Mouse (Mus musculus): ENCODE results near the gene Cntnap2. TPM values are rescaled to one million over a fixed set of nuclear protein-coding genes. Genes with fewer than 3 reads are reported as not detected.
A peak's percentile ranks its signal among the peaks of the same experiment; 100 is the strongest.
"Not testable (repeated sequence)": the region's sequence is repeated elsewhere in the genome, so short reads cannot be mapped to it uniquely, and the experiment has no call there.

Gene Cntnap2
- total RNA-seq, 2 experiments from 2014 or later, result 0.76 to 2.0 TPM

- DNase-seq, result peak in 1 of 2 experiments; percentile 39
Observed at GRCm38 (mm10) chr6:47243863-47244606, 2184.9 kb downstream of the Cntnap2 start.

GRCm38 (mm10) chr6:47244642-47245041, 2185.5 kb downstream of the Cntnap2 start:
- DNase-seq, result no peak

DNA sequence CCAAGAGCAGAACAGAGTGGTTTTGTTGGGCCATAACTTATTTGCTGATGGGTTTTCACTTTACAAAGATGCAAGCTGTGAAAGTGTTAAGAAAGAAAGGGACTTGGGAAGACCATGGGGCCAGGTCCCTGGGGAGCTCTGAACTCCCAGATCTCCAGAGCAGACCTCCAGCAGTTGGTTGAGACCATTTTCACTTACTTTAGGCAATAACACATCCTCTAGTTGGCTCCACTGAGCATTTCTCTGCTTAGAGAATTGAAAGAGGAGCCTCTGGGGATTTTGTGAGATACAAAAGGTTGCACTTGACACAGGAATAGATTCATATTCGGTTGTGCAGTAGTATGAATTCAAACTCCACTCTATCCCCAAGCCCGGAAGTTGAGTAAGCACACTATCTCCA, 2196.1 kb downstream of the Cntnap2 start:
- DNase-seq, result no peak

DNA sequence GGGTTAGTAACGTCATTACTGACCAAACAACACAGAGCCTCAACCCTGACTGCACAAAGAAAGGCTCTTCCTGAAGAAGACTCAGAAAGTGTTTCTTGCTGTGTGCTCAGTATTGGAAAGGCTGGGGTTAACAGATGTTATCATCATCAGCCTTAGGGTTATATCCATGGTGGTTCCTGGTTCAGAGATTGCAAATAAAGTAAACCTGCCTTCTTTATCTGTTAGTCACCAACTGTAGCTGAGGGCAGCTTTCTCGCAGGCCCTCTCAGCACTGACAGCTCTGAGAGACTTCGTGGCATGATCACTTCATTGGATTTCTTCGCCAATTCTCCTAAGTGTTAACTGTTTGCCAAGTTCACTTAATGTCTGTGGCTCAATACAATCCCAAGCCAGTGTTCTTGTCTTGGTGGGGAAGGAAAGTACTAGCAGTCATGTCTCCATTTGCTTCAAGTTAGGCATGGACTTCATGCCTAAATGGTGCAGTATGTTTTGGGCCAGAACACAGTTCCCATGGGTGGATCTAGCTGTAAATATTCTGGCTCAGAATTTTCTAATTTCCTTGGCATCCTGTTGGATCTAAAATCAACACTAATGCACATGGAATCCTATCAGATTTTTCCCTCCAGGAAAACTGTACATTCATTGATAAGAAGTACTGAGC, 2197.2 kb downstream of the Cntnap2 start:
- DNase-seq, result no peak

DNA sequence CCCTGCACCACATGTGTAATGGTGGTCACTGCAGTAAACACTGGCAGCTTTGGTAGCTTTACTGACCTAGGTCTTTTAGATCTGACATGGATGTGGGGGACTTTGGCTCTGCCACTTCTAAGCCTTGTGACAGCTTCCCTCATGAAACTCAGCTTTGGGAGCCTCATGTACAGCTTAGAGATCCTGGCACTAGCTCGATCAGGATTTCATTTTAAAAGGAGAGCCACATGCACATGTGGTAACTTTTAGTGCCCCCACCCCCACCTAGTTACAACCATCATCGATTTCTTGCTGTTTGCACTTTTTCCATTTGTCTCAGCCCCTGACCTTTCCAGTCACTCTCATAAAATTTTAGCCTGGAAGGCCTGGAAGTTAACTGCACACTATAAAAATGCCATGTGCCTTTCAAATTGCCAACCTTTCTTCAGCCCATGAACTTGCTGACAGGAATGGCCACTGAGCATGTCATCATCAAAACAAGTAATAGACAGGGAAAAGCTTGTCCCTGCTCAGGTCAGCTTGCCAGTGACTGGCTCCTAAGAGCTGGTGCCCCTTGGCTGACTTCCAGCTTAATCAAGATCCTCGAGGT, 2197.9 kb downstream of the Cntnap2 start:
- no peak for DNase-seq

GRCm38 (mm10) chr6:47259626-47260114, 2200.5 kb downstream of the Cntnap2 start:
- no peak for DNase-seq

- DNase-seq, result no peak
Observed at GRCm38 (mm10) chr6:47267236-47267635, 2208.1 kb downstream of the Cntnap2 start.

GRCm38 (mm10) chr6:47269455-47269854, 2210.3 kb downstream of the Cntnap2 start:
- no peak for DNase-seq

DNA sequence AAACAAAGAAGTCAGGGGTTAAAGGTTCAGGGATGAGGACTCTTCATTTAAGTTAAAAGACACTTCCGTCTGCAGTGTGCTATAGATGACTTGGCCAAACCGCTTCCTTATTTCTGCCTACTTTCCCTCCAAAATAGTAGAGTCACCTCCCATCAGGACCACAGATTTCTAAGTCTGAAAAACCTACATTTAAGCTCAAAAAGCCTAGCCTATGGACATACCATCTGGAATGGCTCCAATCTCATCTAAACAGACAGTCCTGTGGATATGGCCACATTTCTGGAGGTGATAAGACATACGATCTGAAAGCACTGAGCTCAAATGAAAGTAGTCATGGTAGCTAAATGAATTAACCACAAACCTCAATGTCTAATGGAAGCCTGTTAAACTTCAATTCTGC, 2212.4 kb downstream of the Cntnap2 start:
- no peak for DNase-seq

DNA sequence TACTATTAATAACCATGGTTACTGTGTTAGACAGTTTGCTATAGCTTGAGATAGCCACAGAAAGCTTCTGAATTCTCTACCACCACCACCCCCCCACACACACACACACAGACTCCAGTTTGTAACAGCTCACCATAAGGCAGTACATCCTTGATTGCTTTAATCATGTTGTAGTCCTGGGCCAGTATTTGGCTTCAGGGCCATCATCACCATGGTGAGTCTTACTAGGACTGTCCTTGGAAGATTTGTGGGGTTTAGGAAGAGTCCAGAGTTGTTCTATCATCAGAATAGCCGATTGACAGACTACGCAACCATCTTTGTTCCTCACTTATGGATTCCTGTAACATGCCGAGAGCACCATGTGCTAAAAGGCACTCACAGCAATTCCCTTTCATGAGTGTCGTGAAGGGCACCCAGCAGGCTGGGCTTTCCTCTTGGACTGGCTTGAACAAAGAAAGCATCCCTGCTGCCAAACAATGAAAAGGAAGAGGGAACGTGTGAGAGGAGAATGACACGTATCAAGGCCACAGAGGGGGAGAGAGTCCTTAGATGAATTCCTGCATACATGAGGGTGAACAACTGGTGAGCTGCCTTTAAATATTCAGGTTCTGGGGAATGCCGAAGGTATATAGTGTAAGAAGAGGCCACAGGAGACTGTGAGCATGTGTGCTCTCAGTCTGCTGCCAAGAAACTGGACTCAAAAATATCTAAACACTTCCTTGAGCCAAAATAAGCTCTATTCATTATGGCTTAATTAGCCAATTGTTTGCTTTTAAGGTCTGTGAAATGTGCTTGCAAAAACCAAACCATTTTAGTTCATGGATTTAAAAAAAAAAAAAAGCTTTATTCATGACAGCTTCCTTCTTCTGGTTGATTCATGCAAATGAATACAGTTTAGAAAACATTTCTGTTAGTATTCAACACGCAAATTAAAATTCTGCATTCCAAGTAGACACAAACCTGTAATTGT, 2213.7 kb downstream of the Cntnap2 start:
- no peak for DNase-seq

DNA sequence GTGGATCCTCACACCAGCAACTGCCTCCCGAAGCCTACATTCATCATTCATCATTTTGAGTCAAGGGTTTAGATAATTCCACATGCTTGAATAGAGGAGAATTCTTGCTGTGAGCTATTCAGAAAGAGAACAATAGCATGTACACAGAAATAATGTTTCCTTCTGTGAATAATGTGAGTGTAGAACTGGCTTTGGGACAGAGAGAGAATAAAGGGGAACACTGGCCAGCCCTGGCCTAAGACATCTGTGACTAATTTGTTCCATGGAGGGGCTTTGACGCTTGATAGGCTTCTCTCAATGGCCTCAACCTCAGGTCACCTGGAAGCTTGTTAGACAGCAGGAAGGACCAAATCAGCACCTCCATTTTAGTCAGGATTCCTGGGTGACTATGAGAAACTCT, 2215.9 kb downstream of the Cntnap2 start:
- no peak for DNase-seq

GRCm38 (mm10) chr6:47279183-47279582, 2220.0 kb downstream of the Cntnap2 start:
- DNase-seq, result no peak

- no peak for DNase-seq
Observed at GRCm38 (mm10) chr6:47281584-47281983, 2222.4 kb downstream of the Cntnap2 start.

DNA sequence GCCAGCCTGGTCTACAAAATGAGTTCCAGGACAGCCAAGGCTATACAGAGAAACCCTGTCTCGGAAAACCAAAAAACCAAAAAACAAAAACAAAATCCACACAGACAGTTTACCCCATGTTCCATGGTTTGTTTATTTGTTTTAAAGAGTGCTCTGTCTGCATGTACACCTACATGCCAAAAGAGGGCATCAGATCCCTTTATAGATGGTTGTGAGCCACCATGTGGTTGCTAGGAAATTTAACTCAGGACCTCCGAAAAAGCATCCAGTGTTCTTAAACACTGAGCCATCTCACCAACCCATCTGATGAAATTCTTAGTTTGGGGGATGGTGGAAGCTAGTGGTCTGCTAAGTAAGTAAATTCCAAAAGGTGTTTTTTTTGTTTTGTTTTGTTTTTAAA, 2225.6 kb downstream of the Cntnap2 start:
- DNase-seq, result no peak

DNA sequence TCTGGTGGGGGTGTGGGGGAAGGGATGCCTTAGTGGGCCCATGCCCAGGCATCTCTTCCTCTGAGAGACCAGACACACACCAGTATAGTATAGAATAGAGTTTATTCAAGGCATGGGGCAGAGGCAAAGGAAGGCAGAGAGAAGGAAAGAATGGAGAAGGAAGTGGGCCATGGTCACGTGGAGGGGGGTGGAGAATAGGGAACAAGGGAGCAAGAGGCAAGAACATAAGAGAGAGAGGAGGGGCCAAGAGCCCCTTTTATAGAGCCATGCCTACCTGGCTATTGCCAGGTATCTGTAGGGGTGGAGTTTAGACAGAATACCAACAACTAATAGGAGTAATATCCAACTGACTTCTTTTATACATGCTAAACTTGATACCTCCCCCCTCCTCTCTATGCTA, 2226.6 kb downstream of the Cntnap2 start:
- DNase-seq, result no peak

GRCm38 (mm10) chr6:47286247-47286967, 2227.2 kb downstream of the Cntnap2 start:
- DNase-seq, result not testable (repeated sequence)

DNA sequence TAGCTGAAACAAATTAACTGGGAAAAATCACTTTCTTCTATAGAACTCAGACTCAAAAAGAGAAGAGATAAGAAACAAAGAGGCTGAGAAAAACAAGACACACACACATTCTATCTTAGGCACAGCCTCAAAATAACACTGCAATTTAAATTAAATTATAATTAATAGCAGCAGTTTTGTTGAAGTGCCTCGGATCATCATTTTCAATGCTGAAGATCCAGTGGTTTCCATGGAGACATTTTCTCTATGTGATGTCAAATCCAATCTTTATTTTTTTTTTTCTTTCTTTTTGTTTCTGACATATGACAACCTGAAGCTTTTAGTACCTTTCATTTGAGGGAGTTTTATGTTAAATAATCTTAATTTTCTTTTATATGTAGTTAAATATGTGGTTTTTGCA, 2228.6 kb downstream of the Cntnap2 start:
- DNase-seq, result no peak

GRCm38 (mm10) chr6:47291973-47292372, 2232.8 kb downstream of the Cntnap2 start:
- no peak for DNase-seq

DNA sequence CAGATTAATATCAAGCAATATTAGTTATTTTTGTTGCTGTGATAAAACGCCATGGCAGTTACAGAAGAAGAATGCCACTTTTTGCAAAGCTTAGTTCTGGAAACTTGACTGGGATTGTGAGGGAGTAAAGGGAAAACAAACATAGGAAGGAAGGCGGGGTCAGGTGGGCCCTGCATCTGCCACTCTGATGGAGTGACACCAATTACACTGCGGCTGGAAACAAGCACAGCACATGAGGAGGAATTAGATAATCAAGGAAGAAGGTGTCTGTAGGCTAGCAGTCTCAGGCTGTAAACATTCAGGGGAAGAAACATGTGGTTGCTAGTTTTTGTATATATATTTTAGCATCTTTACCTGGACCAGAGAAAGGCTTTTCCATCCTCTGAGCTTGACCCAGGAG, 2233.3 kb downstream of the Cntnap2 start:
- no peak for DNase-seq

DNA sequence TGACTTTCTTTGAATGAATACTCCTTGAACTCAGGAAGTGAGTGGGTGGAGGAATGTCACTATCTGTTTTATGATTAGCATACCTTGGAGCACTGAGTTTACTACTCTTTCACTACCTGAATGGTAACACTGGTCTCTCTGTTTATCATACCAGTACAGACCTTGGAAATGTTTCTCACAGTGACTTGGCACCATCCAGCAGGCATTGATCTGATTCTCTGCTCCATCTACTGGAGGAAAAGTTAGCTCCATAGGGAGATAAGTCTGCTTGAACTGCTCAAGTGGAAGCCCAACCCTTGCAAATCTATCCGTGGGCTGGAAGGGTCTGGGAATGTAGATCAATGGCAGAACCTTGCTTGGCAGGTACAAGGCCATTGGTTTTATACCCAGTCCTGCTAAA, 2235.3 kb downstream of the Cntnap2 start:
- DNase-seq, result no peak

DNA sequence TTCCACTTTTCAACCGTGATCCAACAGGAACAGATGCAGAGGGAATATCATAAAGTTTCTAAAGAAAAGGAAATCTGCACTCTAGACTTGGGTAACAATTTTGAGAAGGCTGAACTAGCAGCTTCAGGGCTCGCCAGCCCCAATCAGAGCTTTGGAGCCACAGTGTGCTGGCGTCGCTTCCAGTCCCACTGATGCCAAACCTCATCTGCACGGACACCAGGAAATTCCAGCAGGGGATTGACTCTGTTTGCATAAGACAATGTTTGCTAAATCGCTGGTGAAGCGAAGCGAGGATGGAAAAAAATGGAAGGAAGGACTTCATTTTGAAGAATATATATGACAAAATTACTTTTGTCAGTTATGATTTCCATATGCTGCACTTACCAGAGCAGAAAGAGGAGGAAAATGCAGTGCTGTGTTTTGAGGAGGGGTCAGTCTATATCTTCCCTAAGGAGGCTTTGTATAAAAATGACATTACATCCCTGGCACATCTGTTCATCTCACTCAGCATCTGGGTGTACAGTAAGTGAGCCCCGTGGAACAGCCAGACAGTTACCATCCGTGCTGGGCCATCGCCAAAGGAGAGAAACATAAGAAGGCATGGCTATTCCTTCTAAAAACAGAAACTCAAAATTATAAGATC, 2245.8 kb downstream of the Cntnap2 start:
- DNase-seq, result no peak
